In the genomic region with DNA sequence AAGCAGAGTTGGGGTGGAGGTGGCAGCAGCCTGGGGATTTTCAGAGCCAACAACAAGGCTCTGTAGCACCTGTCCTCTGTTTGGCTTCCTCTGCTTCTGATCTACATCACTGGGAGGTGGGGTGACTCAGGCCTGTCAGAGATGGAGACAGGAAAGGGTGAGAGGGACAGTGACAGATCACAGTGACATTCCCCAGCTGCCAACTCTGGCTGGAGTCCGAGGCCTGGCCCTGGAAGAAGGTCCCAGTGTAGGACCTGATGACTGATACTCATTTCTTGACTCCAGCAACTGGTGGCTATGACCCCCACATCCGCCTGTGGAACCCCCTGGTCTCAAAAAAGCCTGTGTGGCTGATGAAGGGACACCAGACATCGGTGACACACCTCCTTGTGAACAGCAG, we compare ENCODE assay signal across 32 mouse cellular contexts. TPM values are rescaled to one million over a fixed set of nuclear protein-coding genes. Genes with fewer than 3 reads are reported as not detected.
DNase-seq lines count a peak whose midpoint lies in the region; ATAC-seq lines count a peak whose summit lies in the region.
"Had no signal": no experiment of that assay in that cellular context is flagged by ENCODE, and none has a peak within 500 bp of the region (broad histone marks: within the 10 kb centered on the region; RNA-seq: fewer than 3 reads in every experiment).

No protein-coding gene starts in this region.

- DNase-seq in heart, embryonic 10.5 days (ENCODE audit: low spot score): no peak
- no peak for DNase-seq in heart, adult 9 months (ENCODE audit: low spot score in 2 of 2)
- peak; percentile 16 for DNase-seq in kidney, postnatal 10 days
- DNase-seq in adrenal gland, adult 2 months: peak; percentile 91
- peak; percentile 69 for DNase-seq in adrenal gland, postnatal 25 days
- DNase-seq in spleen, postnatal 14 days (ENCODE audit: low spot score in 2 of 2): no peak
- DNase-seq: gastrocnemius, postnatal 25 days; heart, adult 11 months; kidney, adult 2 months; layer of hippocampus, adult 9-11 months; liver, embryonic 13.5 days; lung, adult 2 months; right cerebral cortex, adult 18-20 months; spleen, adult 18-20 months; thymus, adult 2 months; thymus, postnatal 4 days had no signal

- peaks cover 9% of the 10 kb centered on the region; the same call in 1 of the 2 replicates for H3K27me3 ChIP-seq in heart, embryonic 10.5 days (ENCODE audit: insufficient read depth, poor library complexity, severe bottlenecking)
- no peaks in the 10 kb centered on the region for H3K27me3 ChIP-seq in kidney, embryonic 14.5 days (ENCODE audit: control insufficient read depth, insufficient read depth, low read length)
- H3K27me3 ChIP-seq in hindbrain, embryonic 16.5 days (replicated peaks; ENCODE audit: control insufficient read depth, insufficient read depth, low read length): no peaks in the 10 kb centered on the region
- H3K27me3 ChIP-seq: forebrain, embryonic 13.5 days; heart, embryonic 15.5 days; intestine, embryonic 15.5 days; limb, embryonic 15.5 days; liver, embryonic 13.5 days had no signal

- WGBS in heart, embryonic 10.5 days: 34% methylated on average over 3 of the region's 3 CpGs
- 69% methylated on average over 3 of the region's 3 CpGs for WGBS in kidney, embryonic 14.5 days
- WGBS in hindbrain, embryonic 16.5 days: 72% methylated on average over 3 of the region's 3 CpGs

- peaks cover 39% of the 10 kb centered on the region for H3K4me1 ChIP-seq in heart, embryonic 10.5 days
- no peaks in the 10 kb centered on the region for H3K4me1 ChIP-seq in kidney, embryonic 14.5 days (ENCODE audit: control insufficient read depth, insufficient read depth, low read length)
- no peaks in the 10 kb centered on the region for H3K4me1 ChIP-seq in hindbrain, embryonic 16.5 days (ENCODE audit: control insufficient read depth, insufficient read depth, low read depth, low read length)
- H3K4me1 ChIP-seq: forebrain, embryonic 13.5 days; limb, embryonic 10.5 days; limb, embryonic 15.5 days; liver, embryonic 13.5 days had no signal

- 0 out of 2 replicates have a peak overlapping the region, but pooled peaks have one; percentile 47 for H3K27ac ChIP-seq in heart, embryonic 10.5 days
- no peak overlapping the region for H3K27ac ChIP-seq in kidney, embryonic 14.5 days (ENCODE audit: low read depth, low read length)
- no peak overlapping the region for H3K27ac ChIP-seq in hindbrain, embryonic 16.5 days (ENCODE audit: low read depth, low read length)
- H3K27ac ChIP-seq: forebrain, embryonic 13.5 days; heart, embryonic 15.5 days; hindbrain, postnatal 0 days; intestine, embryonic 15.5 days; kidney, postnatal 0 days; limb, embryonic 10.5 days; limb, embryonic 15.5 days; liver, embryonic 13.5 days had no signal

- H3K9ac ChIP-seq in kidney, embryonic 14.5 days (ENCODE audit: low read depth, low read length): no peak overlapping the region
- H3K9ac ChIP-seq in hindbrain, embryonic 16.5 days (ENCODE audit: low read depth, low read length): no peak overlapping the region
- H3K9ac ChIP-seq: forebrain, embryonic 13.5 days; heart, embryonic 15.5 days; intestine, embryonic 15.5 days; limb, embryonic 15.5 days; liver, embryonic 13.5 days had no signal

- H3K9me3 ChIP-seq in heart, embryonic 10.5 days: no peaks in the 10 kb centered on the region
- no peaks in the 10 kb centered on the region for H3K9me3 ChIP-seq in kidney, embryonic 14.5 days (ENCODE audit: control insufficient read depth, low read length)
- H3K9me3 ChIP-seq in hindbrain, embryonic 16.5 days (ENCODE audit: control insufficient read depth, low read length): no peaks in the 10 kb centered on the region
- H3K9me3 ChIP-seq: forebrain, embryonic 13.5 days; heart, embryonic 15.5 days; intestine, embryonic 15.5 days; limb, embryonic 10.5 days; limb, embryonic 15.5 days; liver, embryonic 13.5 days had no signal

- H3K36me3 ChIP-seq in heart, embryonic 10.5 days: no peaks in the 10 kb centered on the region
- no peaks in the 10 kb centered on the region for H3K36me3 ChIP-seq in kidney, embryonic 14.5 days (ENCODE audit: control insufficient read depth, insufficient read depth, low read length)
- no peaks in the 10 kb centered on the region for H3K36me3 ChIP-seq in hindbrain, embryonic 16.5 days (ENCODE audit: control insufficient read depth, insufficient read depth, low read length)
- H3K36me3 ChIP-seq: heart, embryonic 15.5 days; intestine, embryonic 15.5 days; limb, embryonic 10.5 days; limb, embryonic 15.5 days; liver, embryonic 13.5 days had no signal

- H3K4me2 ChIP-seq in kidney, embryonic 14.5 days (replicated peaks; ENCODE audit: low read depth, low read length): no peak overlapping the region
- H3K4me2 ChIP-seq in hindbrain, embryonic 16.5 days (ENCODE audit: low read length): no peak overlapping the region
- H3K4me2 ChIP-seq: forebrain, embryonic 13.5 days; heart, embryonic 15.5 days; intestine, embryonic 15.5 days; limb, embryonic 15.5 days; liver, embryonic 13.5 days; midbrain, embryonic 11.5 days had no signal

- no peak overlapping the region for H3K4me3 ChIP-seq in heart, embryonic 10.5 days
- no peak overlapping the region for H3K4me3 ChIP-seq in kidney, embryonic 14.5 days (ENCODE audit: low read length)
- H3K4me3 ChIP-seq in hindbrain, embryonic 16.5 days (ENCODE audit: low read length): no peak overlapping the region
- H3K4me3 ChIP-seq: forebrain, embryonic 13.5 days; heart, embryonic 15.5 days; intestine, embryonic 15.5 days; limb, embryonic 10.5 days; limb, embryonic 15.5 days; liver, embryonic 13.5 days had no signal

- ATAC-seq in kidney, embryonic 14.5 days (ENCODE audit: low FRiP score, low TSS enrichment): no peak
- no peak for ATAC-seq in hindbrain, embryonic 16.5 days
- ATAC-seq: CD4-positive, CD25-positive, alpha-beta regulatory T cell, adult 4 months; forebrain, embryonic 13.5 days; hindbrain, postnatal 0 days; intestine, embryonic 15.5 days; midbrain, embryonic 16.5 days had no signal

RNA-seq across cellular contexts. Expression of gene Efcab8, which starts 30.2 kb away (rescaled TPM):
- polyA plus RNA-seq in heart, embryonic 10.5 days (2016; fragmentation: Nextera tagmentation; extraction: Ambion mirVana): 0.04 TPM in 1 of 2 replicates, not detected in the other
- polyA plus RNA-seq in kidney, embryonic 14.5 days (2014; fragmentation: Nextera tagmentation; extraction: Ambion mirVana): not detected in 2 replicates
- under 1 TPM in 1 of 2 experiments, not detected in 1; 0.20 TPM for total RNA-seq in adrenal gland, adult 2 months (2021)
- 0.46 and 1.6 TPM in 2 replicates for polyA plus RNA-seq in adrenal gland, adult 2 months (2012; rRNA removed)
- total RNA-seq in adrenal gland, postnatal 25 days (2021): 0.27 TPM in 1 of 2 replicates, not detected in the other
- polyA plus RNA-seq in hindbrain, embryonic 16.5 days (2015; fragmentation: Nextera tagmentation; extraction: Ambion mirVana): 0.10 TPM in 1 of 2 replicates, not detected in the other
- total RNA-seq: gastrocnemius, adult 18-20 months; gastrocnemius, postnatal 25 days; hindbrain, postnatal 0 days had no signal
- polyA plus RNA-seq: CD4-positive, CD25-positive, alpha-beta regulatory T cell, adult 4 months; embryonic facial prominence, embryonic 11.5 days; heart, embryonic 15.5 days; hindbrain, embryonic 11.5 days; kidney, postnatal 0 days; limb, embryonic 15.5 days; liver, embryonic 13.5 days; midbrain, embryonic 11.5 days; midbrain, embryonic 16.5 days; neural tube, embryonic 11.5 days had no signal

Comparison
In these comparisons a context has a peak if more than half of its experiments do, and no peak if none do; other contexts are left out.
1. DNase-seq: peak in kidney, postnatal 10 days (single experiment), adrenal gland, adult 2 months (single experiment) and adrenal gland, postnatal 25 days (single experiment); none in heart, embryonic 10.5 days (single experiment), heart, adult 9 months (0 of 2) and spleen, postnatal 14 days (0 of 2).